Comparison of ENCODE assay signal across 9 mouse cellular contexts in genomic region chr5:25011019-25011485, GRCm38 (mm10).
DNase-seq lines count a peak whose midpoint lies in the region; ATAC-seq and TF ChIP-seq lines count a peak whose summit lies in the region.
"Had no signal": no experiment of that assay in that cellular context is flagged by ENCODE, and none has a peak within 500 bp of the region (broad histone marks: within the 10 kb centered on the region; RNA-seq: fewer than 3 reads in every experiment).

No protein-coding gene starts in this region.

- no peak overlapping the region; the same call in 1 of the 2 replicates for H3K9ac ChIP-seq in forebrain, embryonic 11.5 days (ENCODE audit: low read length)
- no peak overlapping the region for H3K9ac ChIP-seq in heart, postnatal 0 days (replicated peaks; ENCODE audit: low read depth, low read length)
- H3K9ac ChIP-seq in liver, embryonic 15.5 days: no peak overlapping the region
- H3K9ac ChIP-seq in neural tube, embryonic 12.5 days: no peak overlapping the region
- H3K9ac ChIP-seq in stomach, postnatal 0 days (ENCODE audit: low read length): no peak overlapping the region

- H3K4me2 ChIP-seq in forebrain, embryonic 11.5 days (ENCODE audit: low read depth, low read length, severe bottlenecking): no peak overlapping the region
- peak overlapping the region; percentile 24 for H3K4me2 ChIP-seq in heart, postnatal 0 days (ENCODE audit: low read depth, low read length)
- H3K4me2 ChIP-seq in liver, embryonic 15.5 days: peak overlapping the region; percentile 43
- peak overlapping the region; percentile 44 for H3K4me2 ChIP-seq in neural tube, embryonic 12.5 days (replicated peaks)
- H3K4me2 ChIP-seq in stomach, postnatal 0 days (replicated peaks; ENCODE audit: low read depth): peak overlapping the region; percentile 36

- no peaks in the 10 kb centered on the region for H3K36me3 ChIP-seq in forebrain, embryonic 11.5 days (ENCODE audit: control insufficient read depth, insufficient read depth, low read length)
- H3K36me3 ChIP-seq in heart, postnatal 0 days (replicated peaks; ENCODE audit: control insufficient read depth, insufficient read depth, low read length): no peaks in the 10 kb centered on the region
- no peaks in the 10 kb centered on the region for H3K36me3 ChIP-seq in liver, embryonic 15.5 days (replicated peaks)
- no peaks in the 10 kb centered on the region for H3K36me3 ChIP-seq in neural tube, embryonic 12.5 days
- no peaks in the 10 kb centered on the region for H3K36me3 ChIP-seq in stomach, postnatal 0 days (ENCODE audit: control insufficient read depth, insufficient read depth, low read length)

- 13% methylated on average over 8 of the region's 8 CpGs for WGBS in forebrain, embryonic 11.5 days
- WGBS in heart, postnatal 0 days: 7% methylated on average over 8 of the region's 8 CpGs
- 6% methylated on average over 8 of the region's 8 CpGs for WGBS in liver, embryonic 15.5 days (ENCODE audit: insufficient replicate concordance)
- WGBS in neural tube, embryonic 12.5 days: 11% methylated on average over 8 of the region's 8 CpGs
- 9% methylated on average over 8 of the region's 8 CpGs for WGBS in stomach, postnatal 0 days

- DNase-seq in CD4-positive, CD25-positive, alpha-beta regulatory T cell, adult 2 months (ENCODE audit: low read depth, low spot score): peak; percentile 88
- DNase-seq in c-Kit-negative CD71-positive TER-119-positive erythroid progenitor cells, embryonic 14.5 days (ENCODE audit: low read depth, low spot score): peak; percentile 48
- peak; percentile 89 for DNase-seq in forebrain, embryonic 11.5 days (ENCODE audit: low spot score)
- peak; percentile 76 for DNase-seq in heart, postnatal 0 days (ENCODE audit: low spot score)
- DNase-seq in kidney, postnatal 36 days: peak; percentile 86 to 92
- DNase-seq in stomach, postnatal 0 days (ENCODE audit: low spot score): peak; percentile 84

- no peak overlapping the region for H3K4me3 ChIP-seq in forebrain, embryonic 11.5 days (ENCODE audit: low read depth, low read length)
- H3K4me3 ChIP-seq in heart, postnatal 0 days (ENCODE audit: low read depth, low read length): no peak overlapping the region
- no peak overlapping the region for H3K4me3 ChIP-seq in liver, embryonic 15.5 days (replicated peaks)
- H3K4me3 ChIP-seq in neural tube, embryonic 12.5 days: no peak overlapping the region
- H3K4me3 ChIP-seq in stomach, postnatal 0 days (ENCODE audit: low read depth, low read length): no peak overlapping the region
- H3K4me3 ChIP-seq: erythroblast, embryonic 14.5 days had no signal

- H3K27me3 ChIP-seq in forebrain, embryonic 11.5 days (ENCODE audit: control insufficient read depth, insufficient read depth, low read length): no peaks in the 10 kb centered on the region
- H3K27me3 ChIP-seq in heart, postnatal 0 days (ENCODE audit: control insufficient read depth, insufficient read depth, low read length): no peaks in the 10 kb centered on the region
- H3K27me3 ChIP-seq in liver, embryonic 15.5 days: no peaks in the 10 kb centered on the region; the same call in 1 of the 2 replicates
- H3K27me3 ChIP-seq in neural tube, embryonic 12.5 days (replicated peaks): no peaks in the 10 kb centered on the region
- H3K27me3 ChIP-seq in stomach, postnatal 0 days (ENCODE audit: control insufficient read depth, insufficient read depth, low read length): no peaks in the 10 kb centered on the region

- no peak for TF ChIP-seq EP300 in heart, postnatal 0 days (IDR thresholded peaks at IDR 0.05; ENCODE audit: low read depth)
- TF ChIP-seq EP300 in stomach, postnatal 0 days (optimal IDR thresholded peaks at IDR 0.05): no peak

- peak; percentile 65 for ATAC-seq in forebrain, embryonic 11.5 days (replicated peaks; ENCODE audit: low FRiP score)
- peak; percentile 29; the same call in 1 of the 2 replicates for ATAC-seq in heart, postnatal 0 days (ENCODE audit: insufficient read depth, low read depth)
- ATAC-seq in liver, embryonic 15.5 days (ENCODE audit: insufficient read depth): no peak
- ATAC-seq in neural tube, embryonic 12.5 days (ENCODE audit: low FRiP score, low read depth): peak; percentile 43; the same call in 1 of the 2 replicates
- peak; percentile 45 for ATAC-seq in stomach, postnatal 0 days (ENCODE audit: low FRiP score, low TSS enrichment)

- peaks cover 19% of the 10 kb centered on the region for H3K4me1 ChIP-seq in forebrain, embryonic 11.5 days (replicated peaks; ENCODE audit: control insufficient read depth, insufficient read depth, low read length)
- peaks cover 24% of the 10 kb centered on the region for H3K4me1 ChIP-seq in heart, postnatal 0 days (ENCODE audit: control insufficient read depth, insufficient read depth)
- H3K4me1 ChIP-seq in liver, embryonic 15.5 days (replicated peaks): peaks cover 14% of the 10 kb centered on the region
- peaks cover 11% of the 10 kb centered on the region for H3K4me1 ChIP-seq in neural tube, embryonic 12.5 days
- H3K4me1 ChIP-seq in stomach, postnatal 0 days (replicated peaks; ENCODE audit: control insufficient read depth, insufficient read depth): peaks cover 2% of the 10 kb centered on the region; the same call in 1 of the 2 replicates

- TF ChIP-seq CTCF in heart, postnatal 0 days (IDR thresholded peaks at IDR 0.05; ENCODE audit: low read depth): peak; percentile 92
- TF ChIP-seq CTCF in stomach, postnatal 0 days (IDR thresholded peaks at IDR 0.05; ENCODE audit: low read depth): peak; percentile 98

- no peaks in the 10 kb centered on the region for H3K9me3 ChIP-seq in forebrain, embryonic 11.5 days (ENCODE audit: control insufficient read depth, low read length)
- no peaks in the 10 kb centered on the region for H3K9me3 ChIP-seq in heart, postnatal 0 days (replicated peaks; ENCODE audit: control insufficient read depth, low read length)
- no peaks in the 10 kb centered on the region for H3K9me3 ChIP-seq in liver, embryonic 15.5 days (replicated peaks)
- H3K9me3 ChIP-seq in neural tube, embryonic 12.5 days: no peaks in the 10 kb centered on the region
- no peaks in the 10 kb centered on the region for H3K9me3 ChIP-seq in stomach, postnatal 0 days (ENCODE audit: control insufficient read depth, low read length)

- H3K27ac ChIP-seq in forebrain, embryonic 11.5 days (ENCODE audit: low read depth, low read length): no peak overlapping the region
- H3K27ac ChIP-seq in heart, postnatal 0 days (ENCODE audit: low read depth): no peak overlapping the region
- H3K27ac ChIP-seq in liver, embryonic 15.5 days (replicated peaks): no peak overlapping the region
- H3K27ac ChIP-seq in neural tube, embryonic 12.5 days: no peak overlapping the region
- H3K27ac ChIP-seq in stomach, postnatal 0 days (replicated peaks): peak overlapping the region; percentile 40
